Mouse (Mus musculus): ENCODE data around the gene Npm1. TPM values are rescaled to one million over a fixed set of nuclear protein-coding genes. Genes with fewer than 3 reads are reported as not detected.

Npm1 gene
- polyA plus RNA-seq, 1 experiment from 2014 or later, result 1,324 TPM

DNA sequence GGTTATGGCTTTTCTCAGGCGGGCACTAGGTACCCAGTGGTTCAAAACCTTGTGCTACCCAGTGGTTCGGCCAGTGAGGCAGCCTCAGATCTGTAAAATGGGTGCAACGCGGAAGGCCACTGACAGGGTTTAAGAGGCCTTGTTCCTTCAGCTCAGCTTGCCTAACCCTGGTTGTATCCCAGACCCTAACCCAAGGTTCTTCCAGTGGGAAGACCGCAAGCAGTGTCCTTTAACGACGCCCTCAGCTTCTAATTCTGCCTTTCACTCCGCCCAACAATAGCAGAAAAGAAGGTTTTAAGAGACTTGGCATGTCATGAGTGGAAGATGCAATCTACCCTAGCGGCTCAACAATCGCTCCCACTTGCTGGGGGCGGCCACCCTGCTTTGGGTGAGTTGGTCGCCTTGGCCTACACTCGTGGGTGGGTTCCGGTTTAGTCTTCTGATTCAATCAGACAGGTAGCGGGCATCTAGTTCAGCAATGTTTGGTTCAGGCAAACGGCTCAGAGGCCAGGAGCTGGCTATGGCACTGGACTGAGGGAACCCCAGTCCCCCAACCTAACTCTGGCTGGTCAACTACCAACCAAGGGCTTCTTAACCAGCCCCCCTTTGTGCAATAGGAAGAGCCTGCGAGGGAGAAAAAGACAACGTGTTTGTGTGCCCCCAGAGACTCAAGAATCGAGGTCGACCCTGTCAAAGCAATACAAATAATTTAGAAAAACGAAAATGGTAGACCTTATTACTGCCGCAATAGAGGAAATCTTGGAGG, 35.5 kb upstream of the Npm1 start:
- Histone ChIP-seq H3K36me3 (no peaks in the 10 kb centered on the region), H3K27ac (replicated peaks) (no peak overlapping the region), H3K4me3 (no peak overlapping the region), H3K27me3 (ENCODE audit: low read depth, poor library complexity, severe bottlenecking) (peaks cover 100% of the 10 kb centered on the region), H3K4me1 (peaks cover 62% of the 10 kb centered on the region), H3K9me3 (replicated peaks) (peaks cover 13% of the 10 kb centered on the region)
- WGBS, result 14% methylated on average over 22 of the region's 22 CpGs
- DNase-seq (ENCODE audit: low spot score), result peak; percentile 45

DNA sequence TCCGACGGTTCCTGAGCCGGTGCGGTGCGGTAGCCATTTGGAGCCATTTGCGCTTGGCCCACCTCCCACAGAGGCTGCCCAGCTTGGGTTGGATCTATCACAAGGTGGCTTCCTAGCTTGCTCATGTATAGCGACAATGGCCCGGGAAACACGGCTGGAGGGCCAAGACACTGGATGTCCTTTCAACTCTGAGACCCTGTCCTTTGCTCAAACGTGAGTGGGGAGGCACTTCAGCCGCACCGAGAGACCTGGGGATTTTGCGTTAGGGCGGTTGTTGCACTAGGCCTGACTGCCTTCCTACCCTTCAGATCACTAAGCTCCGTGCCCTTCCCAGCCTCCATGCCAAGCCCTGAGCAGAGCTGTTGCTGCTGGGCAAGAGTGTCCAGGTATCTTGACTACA, 34.7 kb upstream of the Npm1 start:
- H3K27ac ChIP-seq (replicated peaks), result no peak overlapping the region
- 14% methylated on average over 15 of the region's 15 CpGs for WGBS
- H3K27me3 ChIP-seq (ENCODE audit: low read depth, poor library complexity, severe bottlenecking), result peaks cover 100% of the 10 kb centered on the region
- H3K4me1 ChIP-seq, result peaks cover 61% of the 10 kb centered on the region
- peak; percentile 39 for DNase-seq (ENCODE audit: low spot score)
- H3K36me3 ChIP-seq, result no peaks in the 10 kb centered on the region
- H3K4me3 ChIP-seq, result no peak overlapping the region
- peaks cover 13% of the 10 kb centered on the region for H3K9me3 ChIP-seq (replicated peaks)

DNA sequence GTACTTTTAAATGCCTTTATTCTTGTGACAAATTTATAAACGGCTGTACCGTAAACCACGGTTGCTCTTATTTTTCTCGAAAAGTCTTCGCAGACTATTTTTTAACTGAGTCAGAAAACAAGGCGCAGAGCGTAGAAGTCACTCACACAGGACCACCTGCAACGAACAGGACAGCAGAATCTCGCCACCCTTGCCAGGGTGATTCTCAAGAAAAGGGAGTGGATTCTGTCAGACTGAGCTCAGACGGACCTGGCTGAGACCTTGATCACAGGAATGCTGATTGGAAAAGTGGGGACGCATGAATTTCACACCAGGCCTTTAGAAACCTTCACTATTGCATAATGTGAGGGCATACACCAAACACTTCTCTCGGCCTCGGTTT, 34.1 kb upstream of the Npm1 start:
- no peak overlapping the region for H3K27ac ChIP-seq (replicated peaks)
- peaks cover 100% of the 10 kb centered on the region for H3K27me3 ChIP-seq (ENCODE audit: low read depth, poor library complexity, severe bottlenecking)
- H3K36me3 ChIP-seq, result no peaks in the 10 kb centered on the region
- H3K9me3 ChIP-seq (replicated peaks), result peaks cover 13% of the 10 kb centered on the region
- H3K4me3 ChIP-seq, result no peak overlapping the region
- peaks cover 58% of the 10 kb centered on the region for H3K4me1 ChIP-seq
- DNase-seq (ENCODE audit: low spot score), result no peak
- 25% methylated on average over 13 of the region's 13 CpGs for WGBS

DNA sequence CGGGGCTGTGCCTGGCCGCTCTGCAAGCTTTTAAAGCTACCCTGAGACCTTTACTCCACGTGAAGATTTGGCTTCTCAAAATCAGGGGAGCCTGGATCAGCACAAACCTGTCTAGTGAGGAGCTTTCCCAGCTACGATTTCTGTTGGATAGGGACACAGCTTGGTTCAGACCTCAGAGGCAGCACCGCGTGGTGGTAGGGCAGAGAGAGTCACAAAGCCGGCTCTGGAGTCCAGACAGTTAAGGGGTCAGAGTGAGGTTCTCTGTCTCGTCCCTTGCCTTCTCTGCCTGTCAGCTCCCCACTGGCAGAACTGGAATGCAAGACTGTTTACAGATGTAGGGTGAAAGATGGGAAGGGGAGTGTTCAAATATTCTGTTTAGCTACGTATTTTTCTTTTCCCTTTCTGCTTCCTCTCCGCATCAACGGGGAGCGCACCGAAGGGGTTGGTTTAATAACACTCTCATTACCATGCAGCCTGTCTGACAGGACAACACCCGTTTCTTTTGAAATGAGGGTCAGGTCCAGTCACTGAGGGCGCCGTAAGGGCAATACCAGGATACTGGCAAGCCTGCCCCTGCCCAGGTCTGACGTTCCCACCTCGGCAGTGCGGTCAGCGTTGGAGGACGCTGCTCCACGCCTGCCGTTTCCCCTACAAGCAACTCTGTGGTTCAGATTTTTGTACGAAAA, 33.6 kb upstream of the Npm1 start:
- peak; percentile 60 for DNase-seq (ENCODE audit: low spot score)
- H3K4me3 ChIP-seq, result peak overlapping the region; percentile 7; the same call in 1 of the 2 replicates
- WGBS, result 7% methylated on average over 24 of the region's 24 CpGs

DNA sequence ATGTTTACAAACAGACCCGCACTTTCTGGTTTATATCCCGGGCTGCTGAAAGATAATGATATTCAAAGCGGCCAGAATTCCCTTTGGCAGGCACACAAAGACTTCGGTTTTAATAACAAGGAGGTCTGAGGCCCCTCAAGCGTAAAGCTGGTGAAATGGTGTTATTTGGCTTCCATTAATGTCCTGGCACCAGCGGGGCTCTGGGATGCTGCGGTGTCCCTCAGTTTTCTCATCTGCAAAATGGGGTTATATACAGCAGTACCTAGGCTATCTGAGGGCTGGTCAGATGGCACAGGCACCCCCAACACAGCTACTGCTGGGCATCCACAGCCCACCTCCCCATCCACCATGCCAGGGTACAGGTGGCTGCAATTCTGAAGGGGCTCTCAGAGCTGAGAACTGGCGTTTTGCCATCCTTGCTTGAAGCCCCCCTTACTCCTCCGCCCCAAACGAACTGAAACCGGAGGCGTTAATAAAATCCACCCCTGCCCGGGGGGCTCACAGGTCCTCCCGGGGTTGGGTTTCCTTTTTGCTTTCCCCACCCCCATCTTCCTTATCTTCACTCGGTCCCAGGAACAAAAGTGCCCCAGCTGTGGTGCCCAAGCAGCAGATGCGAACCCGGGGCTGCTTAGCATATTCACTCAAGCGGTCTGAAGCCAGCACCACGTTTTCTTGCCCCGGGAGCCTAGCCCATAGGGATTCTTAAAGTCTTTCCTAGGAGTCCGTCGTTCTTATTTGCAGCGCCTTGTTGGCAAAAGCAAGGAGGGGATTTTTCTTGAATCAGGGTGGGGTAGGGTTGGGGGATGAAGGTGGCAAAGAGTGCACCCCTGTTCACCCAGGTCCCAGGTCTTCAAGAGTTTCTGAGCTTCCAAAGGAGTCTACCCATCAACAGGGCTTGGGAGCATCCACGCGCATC, 32.8 kb upstream of the Npm1 start:
- Histone ChIP-seq H3K9me3 (replicated peaks) (peaks cover 13% of the 10 kb centered on the region), H3K36me3 (no peaks in the 10 kb centered on the region), H3K4me3 (0 out of 2 replicates have a peak overlapping the region, but pooled peaks have one; percentile 7), H3K27me3 (ENCODE audit: low read depth, poor library complexity, severe bottlenecking) (peaks cover 100% of the 10 kb centered on the region), H3K4me1 (peaks cover 48% of the 10 kb centered on the region), H3K27ac (replicated peaks) (0 out of 2 replicates have a peak overlapping the region, but pooled peaks have one; percentile 6)
- WGBS, result 3% methylated on average over 25 of the region's 25 CpGs
- peak; percentile 19 for DNase-seq (ENCODE audit: low spot score)

More for the DNA sequence above, 33.6 kb upstream of the Npm1 start:
- Histone ChIP-seq H3K27me3 (ENCODE audit: low read depth, poor library complexity, severe bottlenecking) (peaks cover 100% of the 10 kb centered on the region), H3K36me3 (no peaks in the 10 kb centered on the region), H3K4me1 (peaks cover 56% of the 10 kb centered on the region), H3K27ac (replicated peaks) (0 out of 2 replicates have a peak overlapping the region, but pooled peaks have one; percentile 6), H3K9me3 (replicated peaks) (peaks cover 13% of the 10 kb centered on the region)

DNA sequence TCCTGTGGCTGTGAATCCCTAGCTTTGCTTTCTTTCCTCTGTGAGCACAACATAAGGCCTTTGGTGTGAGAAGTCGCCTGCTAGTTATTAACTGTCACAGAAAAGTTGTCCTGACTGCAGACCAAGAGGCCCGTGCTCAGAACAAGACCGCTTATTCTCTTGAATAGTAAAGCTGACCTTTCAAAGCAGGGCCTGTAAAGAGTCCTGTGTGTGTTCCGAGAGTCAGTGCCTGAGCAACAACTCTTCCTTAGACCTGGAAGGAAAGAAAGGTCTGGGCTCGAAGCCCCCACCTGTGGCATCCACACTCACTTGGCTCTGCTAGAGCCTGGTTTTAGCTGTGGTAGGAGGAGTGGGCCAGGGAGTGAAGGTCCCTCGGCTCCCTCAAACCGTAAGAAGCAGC, 32.1 kb upstream of the Npm1 start:
- WGBS, result 10% methylated on average over 7 of the region's 7 CpGs
- peaks cover 100% of the 10 kb centered on the region for H3K27me3 ChIP-seq (ENCODE audit: low read depth, poor library complexity, severe bottlenecking)
- DNase-seq (ENCODE audit: low spot score), result peak; percentile 21

DNA sequence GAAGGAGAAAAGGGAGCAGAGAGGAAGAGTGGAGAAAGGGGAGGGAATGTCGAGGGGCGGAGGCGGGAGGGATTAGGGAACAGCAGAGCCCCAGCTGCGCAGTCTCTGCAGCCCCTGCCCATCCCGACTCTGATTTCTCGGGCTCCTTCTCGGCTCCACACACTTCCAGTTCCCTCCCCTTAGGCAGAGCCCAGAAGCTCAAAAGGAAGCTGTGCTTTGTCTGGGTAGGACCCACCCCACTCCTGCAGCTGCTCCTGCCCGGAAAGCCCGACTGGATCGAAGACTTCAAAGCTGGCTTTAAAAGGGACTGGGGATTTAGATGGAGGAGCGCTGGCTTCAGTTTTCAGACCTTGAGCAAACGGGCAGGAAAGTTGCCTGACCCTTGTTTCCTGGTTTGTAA, 30.7 kb upstream of the Npm1 start:
- peaks cover 32% of the 10 kb centered on the region for H3K4me1 ChIP-seq
- H3K27ac ChIP-seq (replicated peaks), result peak overlapping the region; percentile 6; the same call in 1 of the 2 replicates
- peak; percentile 69 for DNase-seq (ENCODE audit: low spot score)
- H3K36me3 ChIP-seq, result no peaks in the 10 kb centered on the region
- peaks cover 13% of the 10 kb centered on the region for H3K9me3 ChIP-seq (replicated peaks)
- WGBS, result 1% methylated on average over 12 of the region's 12 CpGs
- H3K4me3 ChIP-seq, result peak overlapping the region; percentile 36
- H3K27me3 ChIP-seq (ENCODE audit: low read depth, poor library complexity, severe bottlenecking), result peaks cover 87% of the 10 kb centered on the region

More for the DNA sequence above, 32.1 kb upstream of the Npm1 start:
- Histone ChIP-seq H3K36me3 (no peaks in the 10 kb centered on the region), H3K4me3 (no peak overlapping the region), H3K4me1 (peaks cover 40% of the 10 kb centered on the region), H3K27ac (replicated peaks) (no peak overlapping the region), H3K9me3 (replicated peaks) (peaks cover 13% of the 10 kb centered on the region)

DNA sequence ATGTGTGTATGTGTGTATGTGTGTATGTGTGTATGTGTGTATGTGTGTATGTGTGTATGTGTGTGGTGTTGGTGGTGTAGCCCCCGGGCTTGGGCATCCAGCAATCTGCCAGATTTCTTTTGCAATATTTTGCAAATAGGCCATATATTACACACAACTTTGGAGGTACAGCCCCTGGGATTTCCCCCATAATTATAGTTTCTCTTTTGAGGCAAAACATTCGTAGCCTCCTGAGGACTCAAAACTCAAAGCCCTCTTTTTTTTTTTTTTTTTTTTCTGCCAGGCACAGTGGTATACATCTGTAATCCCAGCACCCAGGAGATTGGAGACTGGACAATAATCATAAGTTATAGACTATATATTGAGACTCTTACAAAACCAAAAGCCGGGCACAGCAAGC, 18.8 kb upstream of the Npm1 start:
- H3K9me3 ChIP-seq (replicated peaks), result no peaks in the 10 kb centered on the region
- WGBS, result 81% methylated on average over 3 of the region's 3 CpGs
- H3K4me3 ChIP-seq, result no peak overlapping the region
- H3K27me3 ChIP-seq (ENCODE audit: low read depth, poor library complexity, severe bottlenecking), result peaks cover 42% of the 10 kb centered on the region
- no peak for DNase-seq (ENCODE audit: low spot score)
- no peaks in the 10 kb centered on the region for H3K36me3 ChIP-seq
- H3K4me1 ChIP-seq, result peaks cover 22% of the 10 kb centered on the region
- H3K27ac ChIP-seq (replicated peaks), result no peak overlapping the region

DNA sequence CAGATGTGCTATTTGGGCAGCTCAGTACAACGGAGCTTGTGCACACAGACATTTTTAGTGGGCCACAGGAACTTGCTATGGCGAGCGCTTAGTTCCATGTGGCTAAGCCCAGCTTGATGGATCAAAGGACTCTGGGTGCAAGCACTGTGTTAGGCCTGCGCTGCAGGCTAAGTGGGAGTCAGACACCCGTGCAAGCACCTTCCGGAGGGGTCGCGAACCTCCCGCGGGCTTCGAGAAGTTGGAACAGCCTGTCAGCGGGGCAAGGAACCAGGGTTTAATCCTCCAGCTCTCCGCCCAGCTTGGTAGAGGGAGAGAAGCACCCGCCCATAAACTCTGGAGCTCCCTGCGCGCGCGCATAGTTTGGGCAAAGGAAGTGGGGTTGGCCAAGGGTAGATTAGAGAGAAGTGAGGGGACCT, 17.7 kb upstream of the Npm1 start:
- WGBS, result under 1% methylated on average over 18 of the region's 18 CpGs
- peaks cover 51% of the 10 kb centered on the region for H3K27me3 ChIP-seq (ENCODE audit: low read depth, poor library complexity, severe bottlenecking)
- H3K4me3 ChIP-seq, result peak overlapping the region; percentile 47

DNA sequence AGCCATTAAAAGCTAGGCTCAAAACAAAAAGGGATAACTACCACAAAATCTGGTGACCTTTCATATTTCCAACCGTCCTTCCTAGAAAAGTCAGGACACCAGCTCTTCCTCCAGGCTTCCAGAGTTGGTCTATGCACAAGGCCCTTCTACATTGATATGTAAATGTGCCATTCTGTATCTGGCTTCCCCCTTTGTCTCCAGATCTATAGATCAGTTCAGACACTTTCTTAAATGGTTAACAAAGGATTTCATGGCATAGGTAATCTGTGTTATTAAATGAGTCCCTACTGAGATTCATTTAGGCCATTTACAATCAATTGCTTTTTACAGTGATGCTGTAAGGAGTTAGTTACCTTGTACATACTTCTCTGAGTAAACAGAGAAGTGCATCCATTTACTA, 16.8 kb upstream of the Npm1 start:
- Histone ChIP-seq H3K36me3 (no peaks in the 10 kb centered on the region), H3K27me3 (ENCODE audit: low read depth, poor library complexity, severe bottlenecking) (peaks cover 53% of the 10 kb centered on the region), H3K9me3 (replicated peaks) (no peaks in the 10 kb centered on the region), H3K27ac (replicated peaks) (no peak overlapping the region), H3K4me1 (peaks cover 22% of the 10 kb centered on the region), H3K4me3 (no peak overlapping the region)
- 17% methylated on average over 1 of the region's 1 CpGs for WGBS
- DNase-seq (ENCODE audit: low spot score), result no peak

More for the DNA sequence above, 17.7 kb upstream of the Npm1 start:
- DNase-seq (ENCODE audit: low spot score), result peak; percentile 63
- no peaks in the 10 kb centered on the region for H3K36me3 ChIP-seq
- peak overlapping the region; percentile 47; the same call in 1 of the 2 replicates for H3K27ac ChIP-seq (replicated peaks)
- no peaks in the 10 kb centered on the region for H3K9me3 ChIP-seq (replicated peaks)
- peaks cover 22% of the 10 kb centered on the region for H3K4me1 ChIP-seq

DNA sequence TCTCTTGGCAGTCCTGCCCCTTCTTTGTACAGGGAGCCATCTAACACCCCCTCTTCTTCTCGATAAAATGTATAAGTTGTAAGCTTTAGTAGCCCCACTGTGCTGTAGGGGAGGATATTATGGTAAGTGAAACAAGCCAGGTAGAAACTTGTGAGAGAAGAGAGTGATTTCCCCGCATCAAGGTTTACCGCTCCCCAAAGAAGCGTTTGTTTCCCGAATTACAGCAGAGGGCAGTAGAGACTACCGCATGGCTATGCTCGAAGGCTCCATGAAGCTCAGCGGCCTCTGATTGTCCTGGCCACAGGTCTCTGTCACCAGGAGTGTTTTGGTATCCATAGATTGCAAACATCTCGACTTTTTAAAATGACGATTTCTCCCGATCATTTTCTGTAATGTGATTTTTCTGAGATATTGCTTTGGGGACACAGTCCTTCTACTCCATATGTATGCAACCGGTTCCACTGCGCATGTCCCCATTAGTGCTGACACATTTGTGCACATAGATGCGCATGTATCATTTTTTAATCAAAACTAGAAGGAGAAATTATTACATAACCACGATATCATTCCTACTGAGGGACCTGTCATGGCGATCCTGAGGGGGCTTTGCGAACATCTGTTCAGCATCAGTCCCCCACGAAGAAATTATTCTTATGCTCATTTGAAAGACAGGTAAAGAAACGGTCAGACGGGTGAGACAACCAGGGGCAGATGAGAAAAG, 13.7 kb upstream of the Npm1 start:
- H3K4me3 ChIP-seq, result no peak overlapping the region
- no peaks in the 10 kb centered on the region for H3K9me3 ChIP-seq (replicated peaks)
- peaks cover 51% of the 10 kb centered on the region for H3K27me3 ChIP-seq (ENCODE audit: low read depth, poor library complexity, severe bottlenecking)
- WGBS, result 32% methylated on average over 20 of the region's 20 CpGs
- DNase-seq (ENCODE audit: low spot score), result peak; percentile 57
- no peak overlapping the region for H3K27ac ChIP-seq (replicated peaks)
- H3K4me1 ChIP-seq, result peaks cover 22% of the 10 kb centered on the region
- H3K36me3 ChIP-seq, result no peaks in the 10 kb centered on the region

DNA sequence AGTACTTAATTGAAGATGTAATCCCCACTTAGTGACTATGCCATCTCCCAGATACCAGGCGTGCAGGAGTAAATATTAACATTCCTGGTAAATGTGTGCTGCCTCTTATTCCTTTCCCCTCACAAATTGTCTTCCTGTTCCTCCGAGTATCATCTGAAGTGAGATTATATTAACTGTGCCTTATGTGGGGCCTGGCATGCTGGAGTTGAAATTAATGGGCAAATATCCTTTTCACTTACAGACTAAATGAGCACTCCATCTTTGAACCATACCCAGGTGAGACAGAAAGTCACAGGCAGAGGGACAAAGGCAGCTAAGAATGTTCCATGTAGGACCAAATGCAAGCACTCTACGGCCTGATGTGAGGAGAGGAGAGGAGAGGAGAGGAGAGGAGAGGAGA, 12.8 kb upstream of the Npm1 start:
- peaks cover 15% of the 10 kb centered on the region for H3K4me1 ChIP-seq
- H3K4me3 ChIP-seq, result no peak overlapping the region
- no peaks in the 10 kb centered on the region for H3K36me3 ChIP-seq
- H3K27me3 ChIP-seq (ENCODE audit: low read depth, poor library complexity, severe bottlenecking), result peaks cover 46% of the 10 kb centered on the region
- H3K9me3 ChIP-seq (replicated peaks), result no peaks in the 10 kb centered on the region
- H3K27ac ChIP-seq (replicated peaks), result no peak overlapping the region
- DNase-seq (ENCODE audit: low spot score), result no peak
- WGBS, result 77% methylated on average over 2 of the region's 3 CpGs

Data from midbrain, embryonic 10.5 days (tissue).